Mouse (Mus musculus) kidney, adult 9 months (tissue): ENCODE measurements around the gene Hbq1b.
"Not testable (repeated sequence)": the region's sequence is repeated elsewhere in the genome, so short reads cannot be mapped to it uniquely, and the experiment has no call there.

Experiments used
- DNase-seq: peaks from one replicate; pipeline ENCODE4 v3.0.0; 2022

The Hbq1b gene

DNA sequence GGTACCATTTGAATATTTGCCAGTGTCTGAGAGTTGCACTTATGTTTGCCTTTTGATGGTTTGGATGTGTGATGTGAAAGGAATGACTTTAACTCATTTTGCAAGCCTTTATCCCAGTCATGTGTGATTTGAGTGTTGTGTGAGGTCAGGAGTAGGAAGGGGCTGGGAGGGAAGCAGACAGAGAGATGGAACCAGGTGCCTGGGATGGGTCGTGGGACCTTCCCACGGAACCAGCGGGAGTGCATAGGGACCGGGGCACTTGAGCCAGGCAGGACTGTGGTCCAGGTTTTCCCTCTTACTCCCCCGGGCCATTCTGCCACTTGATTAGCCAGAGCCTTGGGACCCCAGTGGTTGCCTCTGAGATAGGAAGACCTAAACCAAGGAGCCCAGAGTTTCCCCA is 18.8 kb upstream of the Hbq1b start:
- no peak for DNase-seq

DNA sequence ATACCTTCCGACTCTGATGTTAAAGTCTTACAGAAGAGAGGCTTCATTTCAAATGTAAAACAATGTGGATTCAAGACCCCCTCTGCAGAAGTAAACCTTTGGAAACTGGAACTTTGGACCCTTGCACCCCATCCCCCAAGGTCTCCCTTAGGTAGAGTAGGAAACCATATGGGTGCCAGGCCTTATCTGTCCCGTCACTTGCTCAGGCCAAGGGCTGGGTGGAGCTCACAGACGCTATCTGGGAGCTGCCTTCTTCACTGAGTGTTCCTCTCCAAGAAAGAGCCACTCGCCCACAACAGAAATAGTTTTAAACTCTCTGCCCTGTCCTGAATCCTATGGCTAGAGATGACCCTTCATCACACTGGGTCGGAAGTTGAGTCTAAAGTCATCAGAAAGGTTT is 17.8 kb upstream of the Hbq1b start:
- no peak for DNase-seq

DNA sequence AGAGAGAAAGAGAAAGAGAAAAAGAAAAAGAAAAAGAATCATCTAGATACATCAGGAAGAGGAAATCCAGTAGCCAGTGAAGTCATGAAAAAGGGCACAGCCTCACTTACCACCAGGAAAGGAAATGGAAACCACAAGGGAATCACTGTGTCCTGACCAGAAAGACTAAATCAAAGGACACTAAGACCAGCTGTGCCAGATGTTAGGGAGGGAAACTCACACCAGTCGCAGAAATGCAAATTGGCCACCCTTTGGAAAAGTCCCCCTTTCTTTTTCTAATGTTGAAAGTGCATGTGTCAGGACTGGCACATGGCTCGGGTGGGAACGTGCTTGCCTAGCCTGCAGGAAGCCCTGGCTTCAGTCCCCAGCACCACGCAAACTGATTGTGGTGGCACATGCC is 15.6 kb upstream of the Hbq1b start:
- DNase-seq = no peak

DNA sequence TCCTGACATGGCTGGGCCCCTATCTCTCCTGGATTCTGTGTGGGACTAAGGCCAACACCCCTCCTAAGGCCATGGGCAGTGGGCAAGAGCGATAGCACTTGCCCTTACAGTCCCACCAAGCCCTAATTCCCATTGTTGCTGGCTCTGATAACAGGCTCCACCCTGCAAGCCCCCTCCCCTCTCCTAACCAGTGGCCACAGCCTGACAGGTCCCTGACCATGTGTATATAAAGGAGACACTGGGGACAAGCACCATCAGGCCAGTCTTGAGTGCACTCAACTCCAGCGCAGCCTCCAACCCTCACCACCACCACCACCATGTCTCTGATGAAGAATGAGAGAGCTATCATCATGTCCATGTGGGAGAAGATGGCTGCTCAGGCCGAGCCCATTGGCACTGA is 10.4 kb upstream of the Hbq1b start, which contains the start of gene Hba-x:
TSS of gene Hba-x (plus strand) at position 54 of the 400 bp plus-strand sequence.
- DNase-seq = no peak

DNA sequence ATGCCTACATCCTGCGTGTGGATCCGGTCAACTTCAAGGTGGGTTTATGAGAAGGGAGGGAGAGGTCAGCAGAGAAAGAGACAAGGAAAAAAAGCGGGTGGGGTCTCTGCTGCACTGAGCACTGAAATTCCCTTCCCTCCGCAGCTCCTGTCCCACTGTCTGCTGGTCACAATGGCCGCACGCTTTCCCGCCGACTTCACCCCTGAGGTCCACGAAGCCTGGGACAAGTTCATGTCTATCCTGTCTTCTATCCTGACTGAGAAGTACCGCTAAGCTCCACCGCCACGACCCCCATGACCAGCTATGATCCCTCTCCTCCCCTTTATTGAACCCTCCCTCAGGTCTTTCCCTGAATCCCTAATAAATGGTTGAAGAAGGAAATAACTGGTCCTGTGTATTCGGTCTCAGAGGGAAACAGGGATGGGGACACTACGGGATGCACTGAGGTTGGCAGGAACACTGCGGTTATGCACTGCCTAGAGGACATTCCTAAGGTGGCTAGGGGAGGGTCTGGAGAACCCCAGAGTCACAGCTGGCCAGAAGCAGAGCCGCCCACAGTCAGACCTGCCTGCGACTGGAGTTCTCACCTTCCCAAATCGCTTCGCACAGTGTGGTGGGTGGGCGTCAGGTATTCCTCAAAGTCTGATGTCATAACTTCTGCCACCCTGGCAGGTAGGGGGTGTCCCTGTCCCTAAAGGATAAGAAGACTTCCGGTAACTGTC is 8.9 kb upstream of the Hbq1b start:
- DNase-seq = no peak

DNA sequence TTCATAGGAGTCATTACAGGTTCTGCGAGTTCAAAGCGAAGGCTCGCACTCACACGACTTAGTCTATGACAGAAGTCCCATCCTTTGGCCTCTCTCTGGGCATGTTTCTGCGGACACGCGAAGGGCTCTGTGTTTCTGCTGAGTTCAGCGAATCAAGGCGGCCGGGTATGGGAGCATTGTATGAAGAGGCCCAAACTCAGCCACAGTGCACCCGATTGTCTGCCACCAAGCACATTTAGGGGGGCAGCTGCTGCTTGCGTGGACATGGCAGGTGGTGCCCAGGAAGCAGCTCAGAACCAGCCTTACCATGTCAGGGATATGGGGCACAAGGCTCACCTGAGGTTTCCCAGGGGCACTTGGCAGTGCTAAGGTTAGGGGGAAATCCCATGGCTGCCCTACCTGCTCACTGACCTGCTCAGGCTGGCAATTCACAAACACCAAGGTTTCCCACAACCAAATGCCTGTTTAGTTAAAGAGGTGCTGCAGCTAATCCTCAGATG is 8.3 kb upstream of the Hbq1b start:
- no peak for DNase-seq

DNA sequence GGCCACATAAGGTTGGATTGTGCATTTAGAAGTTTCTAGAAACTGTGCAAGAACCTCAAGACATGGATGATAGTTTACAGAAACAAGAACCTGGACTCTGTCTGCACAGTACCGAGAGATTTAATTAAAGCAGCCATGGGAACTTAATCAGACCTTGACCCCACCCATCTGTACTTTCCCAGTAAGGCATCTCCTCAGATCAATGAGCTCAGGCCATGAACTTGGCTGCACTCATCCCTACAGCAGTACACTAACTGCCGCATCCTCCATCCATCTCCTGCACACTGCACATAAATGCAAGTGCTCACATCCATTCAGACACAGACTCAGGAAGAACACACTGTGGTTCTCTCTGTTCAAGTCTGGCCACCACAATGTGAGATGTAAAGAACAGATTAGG is 6.1 kb upstream of the Hbq1b start:
- DNase-seq = no peak

DNA sequence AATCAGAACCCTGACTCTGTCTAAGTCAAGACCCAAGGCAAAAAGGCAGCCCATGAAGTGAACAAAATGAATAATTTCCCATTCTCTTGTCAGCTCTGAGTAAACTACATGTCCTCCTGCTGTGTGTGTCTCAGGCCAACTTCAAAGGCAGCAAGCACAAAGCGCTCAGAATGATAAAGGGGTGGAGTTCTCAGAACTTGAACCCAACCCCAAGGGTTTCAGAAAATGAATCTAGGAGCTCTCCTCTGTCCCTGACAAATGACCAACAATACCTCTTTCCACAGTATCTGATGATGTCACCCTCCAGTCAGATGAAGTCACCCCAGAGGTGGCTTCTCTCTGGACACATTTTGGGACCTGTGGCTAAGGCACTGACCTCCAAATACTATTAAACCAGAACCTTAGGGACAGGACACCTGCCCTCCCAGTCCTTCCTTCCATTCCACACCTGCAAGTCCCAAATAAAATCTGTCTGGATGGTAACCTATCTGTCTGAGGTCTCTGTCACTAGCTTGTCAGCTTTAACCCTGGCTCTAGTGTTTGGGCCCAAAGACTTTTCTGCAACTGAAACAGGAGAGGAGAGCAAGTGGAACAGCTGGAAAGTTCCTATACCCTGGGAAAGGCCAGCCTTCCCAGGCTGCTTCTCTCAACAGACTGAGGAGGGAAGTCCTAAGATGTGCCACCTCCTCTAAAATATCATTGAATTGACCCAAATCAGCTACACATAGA is 5.2 kb upstream of the Hbq1b start:
- DNase-seq = no peak

DNA sequence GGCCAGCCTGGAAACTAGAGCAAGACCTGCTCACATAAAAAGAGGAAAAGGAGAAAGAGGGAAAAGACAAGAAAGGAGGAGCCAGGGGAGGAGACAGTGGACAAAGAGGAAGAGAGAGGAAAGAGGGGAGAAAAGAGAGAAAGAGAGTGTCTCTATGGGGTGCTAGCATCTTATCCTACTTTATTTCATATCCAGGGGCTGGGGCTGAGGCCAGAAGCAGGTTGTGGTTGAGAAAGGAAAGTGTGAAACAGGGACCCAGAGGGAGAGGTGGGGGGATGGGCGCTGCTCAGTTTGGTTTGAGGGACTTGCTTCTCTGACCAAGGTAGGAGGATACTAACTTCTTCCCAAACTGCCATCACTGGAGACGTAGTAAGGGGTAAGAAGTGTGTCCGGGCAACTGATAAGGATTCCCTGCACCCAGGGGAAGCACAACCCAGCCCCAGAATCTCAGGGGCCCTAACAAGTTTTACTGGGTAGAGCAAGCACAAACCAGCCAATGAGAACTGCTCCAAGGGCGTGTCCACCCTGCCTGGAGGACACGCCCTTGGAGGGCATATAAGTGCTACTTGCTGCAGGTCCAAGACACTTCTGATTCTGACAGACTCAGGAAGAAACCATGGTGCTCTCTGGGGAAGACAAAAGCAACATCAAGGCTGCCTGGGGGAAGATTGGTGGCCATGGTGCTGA is 3.5 kb upstream of the Hbq1b start, which contains the start of gene Hba-a1:
TSS of gene Hba-a1 (plus strand) at position 421 of the 687 bp plus-strand sequence.
- not testable (repeated sequence) for DNase-seq

DNA sequence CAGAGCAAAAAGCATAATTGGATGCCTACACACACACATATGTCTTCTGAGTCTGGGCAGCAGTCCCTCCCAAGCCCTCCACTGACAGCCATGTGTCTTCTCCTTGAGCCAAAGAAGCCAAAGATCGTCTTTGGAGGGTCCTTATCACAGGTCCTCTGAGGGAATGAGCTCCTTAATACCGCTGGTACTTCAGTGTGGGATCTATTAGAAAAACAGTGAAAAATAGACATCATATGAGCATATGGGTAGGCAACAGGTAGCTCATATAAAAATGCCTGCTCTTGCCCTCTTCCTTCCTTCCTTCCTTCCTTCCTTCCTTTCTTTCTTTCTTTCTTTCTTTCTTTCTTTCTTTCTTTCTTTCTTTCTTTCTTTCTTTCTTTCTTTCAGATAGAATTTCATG is 2.2 kb upstream of the Hbq1b start:
- DNase-seq = not testable (repeated sequence)

DNA sequence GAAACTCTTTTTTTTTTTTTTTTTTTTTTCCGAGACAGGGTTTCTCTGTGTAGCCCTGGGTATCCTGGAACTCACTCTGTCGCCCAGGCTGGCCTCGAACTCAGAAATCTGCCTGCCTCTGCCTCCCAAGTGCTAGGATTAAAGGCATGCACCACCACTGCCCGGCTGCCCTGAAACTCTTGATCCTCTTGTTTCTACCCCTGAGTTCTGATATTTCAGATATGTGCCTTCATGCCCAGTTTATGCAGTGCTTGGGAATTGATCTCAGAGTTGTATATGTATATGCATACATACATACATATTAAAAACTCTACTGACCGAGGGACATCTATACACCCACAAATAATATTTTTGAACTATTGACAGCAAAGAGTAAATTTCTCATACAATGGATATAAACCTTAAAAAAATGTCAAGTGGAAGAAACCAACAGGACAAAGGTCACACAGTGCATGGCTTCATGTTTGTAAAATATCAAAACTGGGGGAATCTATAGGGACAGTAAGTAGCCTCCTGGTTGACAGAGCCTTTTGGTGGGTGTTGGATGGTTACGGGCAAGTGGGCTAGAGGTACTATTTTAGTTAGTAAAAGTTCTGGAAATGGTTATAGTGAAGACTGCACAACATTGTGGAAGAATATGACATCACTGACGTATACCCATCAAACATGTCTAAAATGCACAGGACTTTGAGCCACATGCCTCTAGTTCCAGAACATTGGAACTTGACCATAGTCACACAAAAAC is 1.6 kb upstream of the Hbq1b start:
- DNase-seq = no peak

DNA sequence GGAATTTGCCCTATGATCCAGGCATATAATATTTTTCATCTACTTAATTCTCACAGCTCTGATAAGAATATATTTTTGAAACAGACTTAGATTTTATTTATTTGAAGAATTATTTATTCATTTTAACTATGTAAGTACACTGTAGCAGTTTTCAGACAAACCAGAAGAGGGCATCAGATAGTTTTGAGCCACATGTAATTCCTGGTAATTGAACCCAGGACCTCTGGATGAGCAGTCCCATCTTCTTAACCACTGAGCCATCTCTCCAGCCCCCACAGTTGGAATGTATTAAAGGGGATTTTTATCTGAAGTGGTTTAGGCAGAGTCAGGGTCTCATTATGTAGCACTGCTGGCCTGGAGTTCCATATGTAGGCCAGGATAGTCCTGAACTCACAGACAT is 878 bp upstream of the Hbq1b start:
- not testable (repeated sequence) for DNase-seq

DNA sequence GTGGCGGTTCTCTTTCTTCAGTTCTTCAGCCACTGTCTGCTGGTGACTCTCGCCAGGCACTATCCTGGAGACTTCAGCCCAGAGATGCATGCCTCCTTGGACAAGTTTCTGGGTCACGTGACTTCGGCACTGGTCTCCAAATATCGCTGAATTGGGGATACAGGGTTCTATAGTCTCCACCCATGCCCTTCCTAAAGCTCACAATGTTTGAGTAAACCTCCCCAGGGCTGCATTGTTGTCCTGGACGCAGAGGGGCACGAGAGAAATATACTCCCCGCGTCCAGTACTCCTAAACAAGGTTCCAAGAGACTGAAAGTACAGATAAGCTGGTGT is 694 bp downstream of the Hbq1b start:
- no peak for DNase-seq

DNA sequence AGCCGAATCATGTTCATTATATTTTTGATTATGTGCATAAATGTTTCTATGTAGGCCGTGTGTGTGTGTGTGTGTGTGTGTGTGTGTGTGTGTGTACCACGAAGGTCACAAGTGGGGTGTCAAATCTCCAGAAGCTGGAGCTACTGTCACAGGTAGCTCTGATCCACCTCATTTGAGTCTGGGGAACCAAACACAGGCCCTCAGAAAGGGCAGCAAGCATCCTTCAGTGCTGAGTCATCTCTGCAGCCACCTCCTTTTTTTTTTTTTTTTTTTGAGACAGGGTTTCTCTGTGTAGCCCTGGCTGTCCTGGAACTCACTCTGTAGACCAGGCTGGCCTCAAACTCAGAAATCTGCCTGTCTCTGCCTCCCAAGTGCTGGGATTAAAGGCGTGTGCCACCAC is 6.1 kb downstream of the Hbq1b start:
- DNase-seq = not testable (repeated sequence)

DNA sequence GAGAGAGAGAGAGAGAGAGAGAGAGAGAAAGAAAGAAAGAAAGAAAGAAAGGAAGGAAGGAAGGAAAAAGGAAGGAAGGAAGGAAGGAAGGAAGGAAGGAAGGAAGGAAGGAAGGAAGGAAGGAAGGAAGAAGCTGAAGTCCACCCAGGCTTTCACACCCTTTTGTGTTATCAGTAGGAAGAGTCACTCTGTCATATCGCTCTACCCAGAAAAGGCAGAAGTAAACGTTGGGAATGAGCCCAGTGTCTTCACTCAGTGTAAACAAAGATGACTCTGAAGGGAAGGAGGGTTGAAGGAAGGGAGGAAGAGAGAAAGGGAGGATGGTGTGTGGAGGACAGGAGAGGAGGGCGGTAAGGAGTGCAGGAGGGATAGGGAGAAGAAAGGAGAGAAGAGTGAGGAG is 6.7 kb downstream of the Hbq1b start:
- not testable (repeated sequence) for DNase-seq

DNA sequence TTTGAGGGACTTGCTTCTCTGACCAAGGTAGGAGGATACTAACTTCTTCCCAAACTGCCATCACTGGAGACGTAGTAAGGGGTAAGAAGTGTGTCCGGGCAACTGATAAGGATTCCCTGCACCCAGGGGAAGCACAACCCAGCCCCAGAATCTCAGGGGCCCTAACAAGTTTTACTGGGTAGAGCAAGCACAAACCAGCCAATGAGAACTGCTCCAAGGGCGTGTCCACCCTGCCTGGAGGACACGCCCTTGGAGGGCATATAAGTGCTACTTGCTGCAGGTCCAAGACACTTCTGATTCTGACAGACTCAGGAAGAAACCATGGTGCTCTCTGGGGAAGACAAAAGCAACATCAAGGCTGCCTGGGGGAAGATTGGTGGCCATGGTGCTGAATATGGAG is 9.4 kb downstream of the Hbq1b start, which contains the start of gene Hba-a2:
TSS of gene Hba-a2 (plus strand) at position 287 of the 400 bp plus-strand sequence.
- DNase-seq = not testable (repeated sequence)

DNA sequence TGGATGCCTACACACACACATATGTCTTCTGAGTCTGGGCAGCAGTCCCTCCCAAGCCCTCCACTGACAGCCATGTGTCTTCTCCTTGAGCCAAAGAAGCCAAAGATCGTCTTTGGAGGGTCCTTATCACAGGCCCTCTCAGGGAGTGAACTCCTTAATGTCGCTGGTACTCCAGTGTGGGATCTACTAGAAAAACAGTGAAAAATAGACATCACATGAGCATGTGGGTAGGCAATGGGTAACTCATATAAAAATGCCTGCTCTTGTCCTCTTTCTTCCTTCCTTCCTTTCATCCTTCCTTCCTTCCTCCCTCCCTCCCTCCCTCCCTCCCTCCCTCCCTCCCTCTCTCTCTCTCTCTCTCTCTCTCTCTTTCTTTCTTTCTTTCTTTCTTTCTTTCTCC is 10.7 kb downstream of the Hbq1b start:
- DNase-seq = not testable (repeated sequence)

DNA sequence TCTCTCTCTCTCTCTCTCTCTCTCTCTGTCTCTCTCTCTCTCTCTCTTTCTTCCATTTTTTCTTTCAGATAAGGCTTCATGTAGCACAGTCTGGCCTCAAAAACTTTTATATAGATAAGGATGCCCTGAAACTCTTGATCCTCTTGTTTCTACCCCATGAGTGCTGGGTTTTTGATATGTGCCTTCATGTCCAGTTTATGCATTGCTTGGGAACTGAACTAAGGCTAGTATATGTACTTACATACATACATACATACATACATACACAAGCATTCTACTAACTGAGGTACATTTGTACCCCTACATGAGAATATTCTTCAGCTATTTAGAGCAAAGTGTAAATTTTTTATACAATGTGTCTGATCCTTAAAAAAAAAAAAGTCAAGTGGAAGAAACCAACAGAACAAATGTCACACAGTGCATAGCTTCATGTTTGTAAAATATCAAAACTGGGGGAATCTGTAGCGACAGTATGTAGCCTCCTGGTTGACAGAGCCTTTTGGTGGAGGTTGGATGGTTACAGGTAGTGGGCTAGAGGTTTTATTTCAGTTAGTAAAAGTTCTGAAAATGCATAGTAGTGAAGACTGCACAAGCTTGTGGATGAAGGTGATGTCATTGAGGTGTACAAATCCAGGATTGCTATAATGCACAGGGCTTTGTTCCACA is 11.2 kb downstream of the Hbq1b start:
- no peak for DNase-seq

DNA sequence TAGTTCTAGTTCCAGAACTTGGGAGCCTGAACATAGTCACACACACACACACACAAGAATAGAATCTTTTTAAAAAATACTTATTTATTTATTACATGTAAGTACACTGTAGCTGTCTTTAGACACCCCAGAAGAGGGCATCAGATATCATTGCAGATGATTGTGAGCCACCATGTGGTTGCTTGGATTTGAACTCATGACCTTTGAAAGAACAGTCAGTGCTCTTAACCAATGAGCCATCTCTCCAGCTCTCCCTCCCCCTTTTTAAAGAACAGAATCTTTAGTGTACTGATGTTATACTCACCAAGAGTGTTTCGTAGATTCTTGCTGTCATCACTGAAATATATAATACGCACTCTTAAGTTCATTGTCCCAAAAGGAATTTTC is 11.8 kb downstream of the Hbq1b start:
- no peak for DNase-seq

DNA sequence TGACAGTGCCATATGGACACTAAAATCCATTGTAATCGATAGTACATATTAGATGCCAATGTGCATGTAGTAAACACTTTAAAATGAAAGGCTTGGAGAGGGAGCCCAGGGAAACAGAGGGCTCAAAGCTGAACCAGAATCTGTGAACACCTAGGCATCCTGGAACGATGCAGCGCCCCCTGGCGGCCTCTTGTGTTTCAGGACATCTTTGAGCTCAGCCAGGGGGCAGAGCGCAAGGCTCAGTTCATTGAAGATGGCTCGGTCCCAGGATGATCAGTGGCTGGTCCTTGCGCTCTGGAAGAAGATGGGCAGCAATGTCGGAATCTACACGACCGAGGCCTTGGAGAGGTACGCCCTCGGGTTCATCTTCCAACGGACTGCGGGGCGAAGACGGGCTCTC is 13.1 kb downstream of the Hbq1b start, which contains the start of gene Hbq1a:
TSS of gene Hbq1a (plus strand) at position 205 of the 400 bp plus-strand sequence.
- peak; percentile 63 for DNase-seq

DNA sequence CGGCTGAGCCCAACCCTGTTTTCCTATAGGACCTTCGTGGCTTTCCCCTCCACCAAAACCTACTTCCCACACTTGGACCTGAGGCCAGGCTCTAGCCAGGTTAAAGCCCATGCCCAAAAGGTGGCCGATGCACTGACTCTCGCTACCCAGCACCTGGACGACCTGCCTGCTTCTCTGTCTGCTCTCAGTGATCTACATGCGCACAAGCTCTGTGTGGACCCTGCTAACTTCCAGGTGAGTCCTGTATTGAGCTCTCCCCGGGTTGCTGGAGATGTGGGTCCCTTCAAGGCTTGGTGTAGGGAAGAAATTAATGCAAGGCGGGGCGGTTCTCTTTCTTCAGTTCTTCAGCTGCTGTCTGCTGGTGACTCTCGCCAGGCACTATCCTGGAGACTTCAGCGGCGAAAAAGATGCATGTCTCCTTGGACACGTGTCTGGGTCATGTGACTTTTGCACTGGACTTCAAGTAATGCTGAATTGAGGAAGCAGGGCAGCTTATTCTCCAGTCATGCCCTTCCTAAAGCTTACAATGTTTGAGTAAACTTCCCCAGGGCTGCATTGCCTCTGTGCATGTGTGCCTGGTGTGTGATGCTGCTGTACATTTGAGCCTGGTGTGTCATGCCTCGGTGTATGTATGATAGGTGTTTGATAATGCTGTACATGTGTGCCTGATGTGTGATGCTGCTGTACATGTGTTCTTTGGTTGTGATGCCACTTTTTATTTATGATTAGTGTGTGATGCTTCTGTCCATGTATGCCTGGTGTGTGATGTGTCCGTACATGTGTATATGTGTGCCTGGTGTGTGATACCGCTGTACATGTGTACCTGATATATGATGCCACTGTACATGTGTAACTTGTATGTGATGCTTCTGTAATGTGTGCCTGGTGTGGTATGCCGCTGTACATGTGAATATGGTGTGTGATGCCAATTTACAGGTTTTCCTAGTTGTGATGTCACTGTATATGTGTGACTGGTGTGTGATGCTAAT is 13.8 kb downstream of the Hbq1b start:
- no peak for DNase-seq
